Mouse (Mus musculus) hindbrain, postnatal 0 days (tissue): ENCODE data around the gene Klra1. TPM values are rescaled to one million over a fixed set of nuclear protein-coding genes. Genes with fewer than 3 reads are reported as not detected.

ENCODE experiments used
- ATAC-seq: fragments of 200-750 bp; cut with Nextera tagmentation; 2 replicates; pipeline ENCODE4 v1.8.0; 2017; ENCODE audit warnings: mild to moderate bottlenecking, moderate TSS enrichment, moderate library complexity
- DNase-seq: peaks from one replicate; pipeline ENCODE4 v3.0.0-alpha.2; 2015; ENCODE audit warnings: low spot score
- H3K27ac ChIP-seq: fragments of 300-500 bp; sonication (generic); 2 replicates; pipeline ENCODE4 v1.5.1; 2014; ENCODE audit warnings: mild to moderate bottlenecking
- H3K27me3 ChIP-seq: fragments of 300-500 bp; sonication (generic); 2 replicates; pipeline ENCODE4 v1.6.1; 2014; ENCODE audit warnings: low read length, mixed read lengths; ENCODE audit not compliant: insufficient read depth
- H3K36me3 ChIP-seq: fragments of 300-500 bp; sonication (generic); 2 replicates; pipeline ENCODE4 v1.6.1; 2014; ENCODE audit warnings: low read length, mixed read lengths; ENCODE audit not compliant: insufficient read depth
- H3K4me1 ChIP-seq: fragments of 300-500 bp; sonication (generic); 2 replicates; pipeline ENCODE4 v1.6.1; 2014; ENCODE audit warnings: antibody characterized with exemption, low read length, mixed read lengths; ENCODE audit not compliant: insufficient read depth
- H3K4me2 ChIP-seq: fragments of 300-500 bp; sonication (generic); 2 replicates; pipeline ENCODE4 v1.6.1; 2014; ENCODE audit warnings: low read depth, mild to moderate bottlenecking, low read length, moderate library complexity, mixed read lengths
- H3K4me3 ChIP-seq: fragments of 300-500 bp; sonication (generic); 2 replicates; pipeline ENCODE4 v1.5.1; 2014; ENCODE audit warnings: low read length
- H3K9ac ChIP-seq: fragments of 300-500 bp; sonication (generic); replicated peaks from 2 replicates; pipeline ENCODE4 v1.6.1; 2014; ENCODE audit warnings: mild to moderate bottlenecking, low read length, moderate library complexity, mixed read lengths
- H3K9me3 ChIP-seq: fragments of 300-500 bp; sonication (generic); 2 replicates; pipeline ENCODE4 v1.6.1; 2016; ENCODE audit warnings: low read length, mixed read lengths
- CTCF ChIP-seq: IDR thresholded peaks from 2 replicates; pipeline ENCODE4 v1.5.1; 2016; ENCODE audit warnings: antibody characterized with exemption, control low read depth, low read depth
- WGBS: fragments of 180-500 bp; shearing (Covaris S2); extraction: QIAGEN DNeasy Blood & Tissue Kit; methylation state at CpG from one replicate; pipeline ENCODE4 v1.1.7; 2014; 5-methylcytosine and 5-hydroxymethylcytosine counted together
- polyA plus RNA-seq: library from polyadenylated mRNA; unstranded; fragments of >200 nt; fragmentation: Nextera tagmentation; extraction: Ambion mirVana; gene quantifications from 2 replicates; pipeline ENCODE4 v1.2.1, GENCODE M21; 2015
- total RNA-seq: library from RNA; depleted of rRNA; stranded (reverse); fragments of >200 nt; gene quantifications from 2 replicates; pipeline ENCODE4 v1.2.3, GENCODE M21; 2014; rRNA removed

Klra1 gene
- total and polyA plus RNA-seq, 2 experiments from 2014 or later, result not detected

DNA sequence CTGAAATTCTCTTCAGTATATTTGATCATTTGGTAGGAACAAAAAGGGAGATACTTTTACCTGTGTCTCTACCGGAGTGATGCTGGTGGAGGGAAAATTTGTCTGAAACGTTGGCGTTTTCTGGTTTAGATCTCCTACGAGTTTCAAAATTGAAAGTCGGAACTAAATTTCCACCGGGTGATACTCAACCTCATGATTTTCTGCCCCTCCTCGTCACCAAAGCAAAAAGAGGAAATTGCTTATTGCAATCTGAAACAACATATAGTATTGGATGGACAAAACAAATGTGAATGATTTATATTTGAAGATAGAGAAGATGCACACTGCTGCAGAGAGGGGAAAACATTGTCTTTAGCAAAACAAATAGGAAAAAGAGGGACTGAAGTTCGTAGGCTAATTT, 49.3 kb downstream of the Klra1 start, which contains the start of gene Klra3:
TSS of gene Klra3 (minus strand) at position 164 of the 400 bp plus-strand sequence.
- no peaks in the 10 kb centered on the region for H3K9me3 ChIP-seq
- no peak within 1 kb of the TSS for H3K9ac ChIP-seq
- whole genome bisulfite sequencing, result 82% methylated on average over 8 of the region's 8 CpGs
- DNase-seq (no peak), ATAC-seq (no peak)
- H3K36me3 ChIP-seq, result no peaks in the 10 kb centered on the region
- no peak within 1 kb of the TSS for H3K4me2 ChIP-seq
- no peaks in the 10 kb centered on the region for H3K4me1 ChIP-seq
- H3K27me3 ChIP-seq, result no peaks in the 10 kb centered on the region
- TF ChIP-seq CTCF, result no peak
- H3K27ac ChIP-seq, result no peak within 1 kb of the TSS
- no peak within 1 kb of the TSS for H3K4me3 ChIP-seq

Other genes starting within 250 kb of the Klra1 start
- gene Klra9, start 193.8 kb downstream of the Klra1 start, total RNA-seq, result not detected in 2 replicates
- gene Klra9, start 193.8 kb downstream of the Klra1 start, polyA plus RNA-seq, result not detected in 2 replicates
- not detected in 2 replicates for gene Klra7, start 153.6 kb downstream of the Klra1 start, total RNA-seq
- gene Klra7, start 153.6 kb downstream of the Klra1 start, polyA plus RNA-seq, result not detected in 2 replicates
- not detected in 2 replicates for gene Klra10, start 104.9 kb downstream of the Klra1 start, total RNA-seq
- not detected in 2 replicates for gene Klra10, start 104.9 kb downstream of the Klra1 start, polyA plus RNA-seq
- not detected in 2 replicates for gene Klra3, start 49.3 kb downstream of the Klra1 start, total RNA-seq
- not detected in 2 replicates for gene Klra3, start 49.3 kb downstream of the Klra1 start, polyA plus RNA-seq